Mouse (Mus musculus) gastrocnemius, adult 8-10 months (tissue): ENCODE data around the gene Txndc16. TPM values are rescaled to one million over a fixed set of nuclear protein-coding genes. Genes with fewer than 3 reads are reported as not detected.

ENCODE experiments used
- DNase-seq, 2 experiments: peaks; one replicate each; pipeline ENCODE4 v3.0.0; 2022; ENCODE audit warnings: low spot score in 2 of 2
- total RNA-seq, 4 experiments: library from RNA; stranded (reverse); gene quantifications; 2 replicates each; pipeline ENCODE4 v1.2.4; 2022

Gene Txndc16
- total RNA-seq, 4 experiments from 2014 or later, result 8.4 to 15.6 (median 9.9) TPM

DNA sequence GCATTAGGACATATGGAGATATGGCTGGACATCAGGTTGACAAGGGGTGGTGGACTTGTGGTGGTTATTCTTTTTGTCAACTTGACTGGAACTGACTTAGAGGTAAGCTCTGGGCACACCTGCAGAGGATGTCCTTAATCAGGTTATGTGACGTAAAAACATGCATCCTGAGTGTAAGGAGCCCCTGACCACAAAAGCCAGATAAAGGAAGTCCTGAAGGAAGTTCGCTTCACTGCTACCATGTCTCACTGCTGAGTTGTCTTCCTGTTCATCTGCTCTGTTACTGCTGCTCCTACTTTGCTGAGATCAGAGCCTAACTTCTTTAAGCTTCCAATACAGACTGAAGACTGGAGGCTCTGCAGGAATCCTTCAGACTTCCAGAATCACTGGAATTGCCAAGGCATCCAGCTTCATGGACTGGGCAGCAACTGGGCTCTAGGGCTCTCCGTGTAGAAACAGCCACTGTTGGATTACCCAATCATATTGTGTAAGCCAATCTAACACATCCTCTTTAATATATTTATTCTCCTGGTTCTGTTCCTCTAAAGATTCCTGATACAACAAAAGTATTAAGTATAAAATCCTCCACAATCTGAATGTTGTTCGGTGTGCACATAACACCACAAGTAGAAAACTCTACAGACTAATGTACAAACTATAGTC, 64.5 kb downstream of the Txndc16 start:
- DNase-seq, result no peak

DNA sequence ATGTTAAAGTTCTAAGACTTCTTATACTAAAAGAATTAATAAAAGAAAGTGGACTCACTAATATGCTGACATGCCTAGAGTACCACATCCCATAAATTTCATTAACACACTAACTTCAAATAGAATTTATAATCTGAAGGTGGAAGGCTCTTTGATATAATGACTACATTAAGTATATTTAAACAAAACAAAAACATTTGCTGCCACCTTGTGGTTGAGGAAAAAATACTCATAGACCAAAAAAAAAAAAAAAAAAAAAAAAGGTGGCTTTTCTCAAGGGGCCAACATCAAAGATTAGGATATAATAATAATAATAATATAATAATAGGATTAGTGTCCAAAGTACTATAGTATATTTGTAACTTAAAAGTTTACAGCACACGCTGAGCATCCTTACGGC, 66.9 kb downstream of the Txndc16 start:
- DNase-seq, result no peak

DNA sequence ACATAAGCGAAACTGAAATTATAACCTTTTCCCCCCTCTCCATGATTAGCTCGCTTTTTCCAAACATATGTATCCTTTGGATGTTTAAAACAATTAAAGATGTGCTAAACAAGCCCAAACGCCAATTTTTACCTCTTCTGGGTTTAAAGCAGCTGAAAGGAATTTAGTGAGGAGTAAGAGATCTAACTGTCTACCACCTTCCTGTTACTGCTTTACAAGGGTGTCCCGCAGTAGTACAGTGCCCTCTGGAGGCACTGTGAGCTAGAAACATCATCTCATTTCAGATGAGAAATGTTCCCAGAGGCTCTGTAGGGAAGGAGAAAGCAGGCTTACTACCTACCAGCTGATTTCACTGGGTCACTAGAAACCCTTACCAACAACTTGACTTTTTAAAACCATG, 77.6 kb downstream of the Txndc16 start:
- DNase-seq, result no peak

DNA sequence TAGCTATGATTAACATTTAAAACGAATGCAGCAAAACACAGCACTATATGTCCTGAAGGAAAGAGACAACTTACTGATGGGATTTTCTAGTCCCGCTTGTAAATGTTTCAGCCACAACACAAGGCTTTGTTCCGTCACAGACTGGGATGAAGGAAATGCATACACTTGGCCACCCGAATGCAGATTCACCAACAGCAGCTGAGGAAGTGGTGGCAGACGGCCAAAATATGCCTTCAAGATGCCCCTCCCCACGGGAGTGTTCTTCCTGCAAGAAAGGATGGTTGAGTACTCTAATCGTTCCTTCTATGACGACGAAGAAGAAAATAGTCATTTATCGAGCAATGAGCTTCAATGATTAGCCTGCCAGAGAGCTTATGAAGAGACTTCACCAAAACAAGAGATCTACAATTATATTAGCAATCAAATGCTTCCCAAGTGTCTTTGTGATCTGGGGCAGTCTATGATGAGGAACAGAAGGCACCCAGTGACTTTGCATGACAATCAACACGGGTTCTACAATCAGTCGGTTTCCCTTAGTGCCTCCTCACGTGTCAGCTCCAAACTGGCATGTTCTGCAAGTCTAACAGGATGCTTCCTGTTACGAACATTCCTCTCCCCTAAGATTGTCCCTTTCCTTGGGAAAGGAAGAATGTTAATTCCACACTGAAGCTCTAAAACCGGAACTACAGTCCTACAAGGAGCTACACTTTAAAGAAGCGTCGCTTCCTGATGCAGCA, 79.6 kb downstream of the Txndc16 start:
- DNase-seq, result no peak

DNA sequence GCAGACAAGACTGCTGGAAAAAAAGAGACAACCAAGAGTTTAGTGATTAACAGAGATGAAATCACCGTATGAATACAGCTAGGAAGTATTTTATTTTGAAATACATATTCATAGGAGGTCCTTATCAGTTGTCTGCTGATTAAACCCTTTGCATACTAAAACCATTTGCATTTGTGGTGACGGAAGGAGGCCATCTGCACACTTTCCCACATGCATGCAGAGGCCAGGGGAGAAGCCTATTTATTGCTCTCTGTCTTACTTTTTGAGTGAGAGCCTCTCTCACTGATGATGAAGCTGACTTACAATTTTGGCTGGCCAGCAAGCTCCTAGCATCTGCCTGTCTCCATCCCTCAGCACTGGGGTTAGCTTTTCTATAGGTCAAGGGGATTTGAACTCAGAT, 84.2 kb downstream of the Txndc16 start:
- no peak for DNase-seq

DNA sequence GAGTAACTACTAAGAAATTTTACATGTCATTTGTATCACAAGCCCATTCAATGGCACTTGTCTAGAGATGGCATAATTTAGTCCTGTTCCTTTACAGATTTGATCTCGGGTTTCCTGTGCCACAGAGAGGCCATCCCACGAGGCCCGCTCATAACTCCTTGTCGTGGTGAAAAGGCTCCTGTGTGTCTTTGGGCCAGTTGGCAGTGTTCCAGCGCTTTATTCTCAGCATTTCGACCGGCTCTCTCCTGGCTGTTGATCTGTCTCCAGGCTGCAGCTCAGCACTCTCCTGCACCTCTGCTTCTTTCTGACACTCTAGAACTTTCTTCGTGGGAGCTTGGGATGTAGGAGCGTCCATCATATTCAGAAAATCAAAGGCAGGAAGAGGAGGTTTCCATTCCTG, 84.6 kb downstream of the Txndc16 start:
- DNase-seq, result no peak

DNA sequence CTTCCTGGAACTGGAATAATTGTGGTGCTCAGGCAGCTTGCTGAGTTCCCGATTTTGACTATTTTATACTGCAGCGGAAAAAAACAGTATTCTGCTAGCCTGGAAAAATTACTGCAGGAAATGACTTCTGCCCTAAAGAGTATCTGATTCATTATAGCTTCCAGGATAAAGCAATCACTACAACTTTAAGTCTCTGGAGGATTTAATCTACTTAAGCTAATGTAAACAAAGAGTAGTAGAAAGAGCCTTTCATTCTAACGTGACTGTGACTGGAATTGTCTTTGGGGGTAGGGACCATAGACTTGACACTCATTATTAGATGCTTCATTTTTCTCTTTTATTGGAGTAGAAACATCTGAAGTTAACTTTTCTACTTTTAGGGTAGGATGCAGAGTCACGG, 101.8 kb downstream of the Txndc16 start:
- no peak for DNase-seq

DNA sequence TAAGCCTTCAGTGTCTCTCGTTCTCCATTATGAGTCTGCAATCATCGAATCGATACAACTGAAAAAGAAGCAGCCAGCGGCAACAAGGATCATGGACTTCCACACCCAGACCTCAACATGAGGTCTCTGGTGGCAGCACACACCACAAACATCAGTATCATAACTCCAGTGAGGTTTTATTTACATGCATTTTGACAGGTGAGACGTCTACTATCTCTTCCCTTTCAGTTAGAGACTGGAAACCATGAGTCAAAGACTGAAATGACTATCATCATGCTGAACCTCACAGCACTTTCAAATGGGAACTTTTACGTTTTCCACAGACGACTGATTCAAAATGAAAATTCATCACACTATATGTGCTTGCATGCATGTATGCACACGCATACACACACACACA, 117.9 kb downstream of the Txndc16 start:
- no peak for DNase-seq

DNA sequence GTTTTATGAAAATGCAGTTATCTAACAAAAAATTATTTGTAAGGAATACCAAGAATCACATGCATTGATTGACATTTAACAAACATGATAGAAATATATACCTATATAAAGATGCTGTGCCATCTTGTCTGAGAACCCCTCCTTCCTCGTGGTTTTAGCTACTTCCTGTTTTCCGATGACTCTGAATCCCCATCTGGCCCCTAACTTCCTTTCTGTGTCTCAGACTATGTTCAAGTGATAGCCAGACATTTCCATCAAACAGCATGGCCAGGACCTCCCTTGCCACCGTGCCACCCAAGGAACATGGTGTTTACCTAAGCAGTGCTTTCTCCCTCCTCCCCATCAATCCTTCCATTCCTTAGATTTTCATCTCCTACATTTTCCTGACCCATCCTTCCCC, 127.8 kb downstream of the Txndc16 start:
- DNase-seq, result no peak

DNA sequence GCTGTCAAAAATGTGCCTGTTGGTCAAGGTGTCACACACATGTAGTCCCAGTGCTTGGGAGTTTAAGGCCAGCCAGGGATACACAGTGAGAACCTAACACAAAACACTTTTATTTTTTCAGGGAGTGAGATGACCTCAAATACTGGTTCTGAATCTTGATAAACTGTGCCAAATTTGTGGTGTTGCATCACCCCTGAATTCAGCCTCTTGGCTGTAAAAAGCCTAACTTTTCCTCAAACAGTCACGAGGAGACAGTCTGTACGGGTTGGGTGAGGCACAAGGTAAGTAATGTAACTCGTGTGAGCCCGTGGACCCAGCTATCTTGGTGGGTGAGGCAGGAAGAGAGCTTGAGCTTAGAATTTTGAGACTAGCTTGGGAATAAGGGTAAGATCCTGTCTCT, 130.1 kb downstream of the Txndc16 start:
- no peak for DNase-seq

DNA sequence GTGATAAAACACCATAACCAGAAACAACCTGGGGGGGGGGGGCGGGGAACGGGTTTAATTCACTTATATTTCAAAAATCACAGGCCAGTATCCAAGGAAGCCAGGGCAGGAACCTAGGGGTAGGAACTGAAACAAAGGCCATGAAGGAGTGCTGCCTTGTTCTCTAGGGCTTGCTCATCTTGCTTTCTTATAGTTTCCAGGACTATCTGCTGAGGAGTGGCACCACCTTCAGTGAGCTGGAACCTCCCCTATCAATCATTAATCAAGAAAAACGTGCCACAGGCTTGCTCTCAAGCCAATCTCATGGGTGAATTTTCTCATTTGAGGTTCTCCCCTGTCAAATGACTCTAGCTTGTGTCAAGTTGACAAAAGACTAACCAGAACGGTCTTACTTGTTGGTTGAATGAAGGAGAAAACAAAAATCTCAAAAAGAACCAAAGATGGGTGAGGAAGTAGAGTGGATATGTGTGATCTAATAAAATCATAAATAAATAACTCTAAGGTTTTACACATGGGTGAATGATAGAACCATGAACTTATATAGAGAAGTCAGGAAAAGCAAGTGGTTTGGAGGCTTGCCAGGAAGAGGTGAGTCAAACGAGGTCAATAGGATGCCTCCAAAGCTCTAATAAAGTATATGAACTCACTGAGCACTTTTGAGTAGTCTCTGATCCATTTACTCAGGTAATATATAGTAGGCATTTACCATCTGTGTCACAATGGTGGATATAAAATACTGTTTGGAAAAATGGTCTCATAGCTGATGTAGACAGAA, 134.3 kb downstream of the Txndc16 start:
- no peak for DNase-seq

DNA sequence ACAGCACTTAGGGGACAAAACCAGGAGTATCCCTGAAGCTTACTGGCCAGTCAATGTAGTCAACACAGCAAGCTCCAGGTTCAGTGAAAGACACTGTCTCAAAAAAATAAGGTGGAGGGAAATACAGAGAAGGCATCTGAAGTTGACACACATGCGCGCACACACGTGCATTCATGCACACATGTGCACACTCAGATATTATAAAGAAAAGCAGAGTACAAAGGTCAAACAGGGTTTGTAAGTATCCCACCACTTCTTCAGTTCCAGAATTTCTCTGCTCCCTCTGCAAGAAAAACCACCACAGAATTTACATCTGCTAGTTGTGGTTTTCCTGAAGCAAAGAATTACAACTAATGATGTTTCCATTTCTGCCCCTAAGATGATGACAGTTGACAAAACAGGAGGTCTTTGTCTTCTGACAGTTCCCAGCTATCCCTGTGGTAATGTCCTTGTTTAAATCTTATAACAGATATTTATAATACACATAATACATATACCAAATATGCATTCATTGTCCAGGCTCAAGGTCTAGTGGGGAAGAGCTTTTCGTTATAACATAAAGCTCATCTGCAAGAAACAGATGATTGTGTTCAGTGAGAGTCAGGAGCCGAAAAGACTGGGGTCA, 135.4 kb downstream of the Txndc16 start:
- DNase-seq, result no peak

DNA sequence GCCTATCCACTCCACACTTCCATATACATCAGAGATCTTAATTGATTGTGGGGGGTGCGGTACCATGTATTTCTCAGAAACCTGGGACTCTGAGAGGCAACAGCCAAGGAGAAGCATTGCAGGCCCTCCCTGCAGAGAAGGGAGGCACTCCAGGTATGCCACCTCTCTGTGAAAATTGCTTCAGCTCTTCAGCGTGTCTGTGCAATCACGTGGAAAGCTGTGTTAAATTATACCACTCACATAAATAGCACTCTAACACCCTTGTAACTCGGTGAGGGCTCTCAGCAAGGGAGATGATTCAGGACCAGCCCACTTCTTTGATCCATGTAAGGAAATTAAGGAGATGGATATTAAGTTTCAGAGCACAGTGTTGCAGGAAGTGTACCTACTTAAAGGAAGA, 136.6 kb downstream of the Txndc16 start:
- DNase-seq, result no peak

Other genes starting within 250 kb of the Txndc16 start
- gene Ptger2, start 232.1 kb downstream of the Txndc16 start, total RNA-seq, result under 1 TPM in 2 of 4 experiments, not detected in 2; 0.07 to 0.19 TPM
- 1 to 10 TPM; 1.9 to 5.3 (median 3.2) TPM for gene Gpr137c, start 611 bp downstream of the Txndc16 start, total RNA-seq
- gene Ero1l, start 98.4 kb upstream of the Txndc16 start, total RNA-seq, result 1 to 10 TPM; 5.5 to 9.3 (median 7.5) TPM
- gene Psmc6, start 109.5 kb upstream of the Txndc16 start, total RNA-seq, result 100 to 1,000 TPM in 1 of 4 experiments, 10 to 100 TPM in 3; 91.2 to 102 (median 96.4) TPM
- gene Styx, start 130.8 kb upstream of the Txndc16 start, total RNA-seq, result 100 to 1,000 TPM in 1 of 4 experiments, 10 to 100 TPM in 3; 78.0 to 102 (median 92.9) TPM
- gene Gnpnat1, start 184.6 kb upstream of the Txndc16 start, total RNA-seq, result 10 to 100 TPM in 1 of 4 experiments, 1 to 10 TPM in 3; 7.2 to 10.8 (median 9.7) TPM